Mouse (Mus musculus): ENCODE results near the gene Gm156. TPM values are rescaled to one million over a fixed set of nuclear protein-coding genes. Genes with fewer than 3 reads are reported as not detected.

Gm156 gene
- total and polyA plus RNA-seq, 3 experiments = not detected

GRCm38 (mm10) chr6:129717032-129717431 lies 67.0 kb downstream of the Gm156 start, which contains the start of gene Klri1:
Klri1 (minus strand) TSS chr6:129717132.
- H3K4me1 ChIP-seq (ENCODE audit: control insufficient read depth, insufficient read depth, low read length) = no peaks in the 10 kb centered on the region
- H3K36me3 ChIP-seq (ENCODE audit: control insufficient read depth, insufficient read depth, low read length) = no peaks in the 10 kb centered on the region
- H3K4me3 ChIP-seq = no peak within 1 kb of the TSS
- H3K27ac ChIP-seq = no peak within 1 kb of the TSS
- WGBS = 70% methylated on average over 4 of the region's 4 CpGs
- H3K79me2 ChIP-seq (replicated peaks; ENCODE audit: control insufficient read depth, insufficient read depth, low read length) = no peaks in the 10 kb centered on the region
- no peaks in the 10 kb centered on the region for H3K27me3 ChIP-seq (ENCODE audit: control insufficient read depth, insufficient read depth, low read length)
- intact Hi-C loops (cut with DNase I) = no loop called here
- no peak for DNase-seq
- no peak within 1 kb of the TSS for H3K9ac ChIP-seq (ENCODE audit: low read depth, low read length)
- TF ChIP-seq EP300 (IDR thresholded peaks at IDR 0.05; ENCODE audit: insufficient read depth, low read depth, low read length) = no peak
- no peak for TF ChIP-seq CTCF (IDR thresholded peaks at IDR 0.05)
- TF ChIP-seq POLR2A (IDR thresholded peaks at IDR 0.05; ENCODE audit: insufficient read depth, low read depth, low read length) = no peak

Other genes starting within 250 kb of the Gm156 start
- gene Klre1, start 206.4 kb downstream of the Gm156 start, total RNA-seq (2021) = under 1 TPM in 1 of 2 experiments, not detected in 1; 0.14 TPM
- 0.15 and 0.33 TPM in 2 replicates for gene Klre1, start 206.4 kb downstream of the Gm156 start, polyA plus RNA-seq (2012; rRNA removed)
- under 1 TPM in 1 of 2 experiments, not detected in 1; 0.48 TPM for gene Klrd1, start 192.5 kb downstream of the Gm156 start, total RNA-seq (2021)
- gene Klrd1, start 192.5 kb downstream of the Gm156 start, polyA plus RNA-seq (2012; rRNA removed) = 0.64 TPM in 1 of 2 replicates, not detected in the other
- not detected for gene Klrk1, start 160.4 kb downstream of the Gm156 start, total RNA-seq (2021)
- gene Klrk1, start 160.4 kb downstream of the Gm156 start, polyA plus RNA-seq (2012; rRNA removed) = 0.23 and 0.61 TPM in 2 replicates
- not detected for gene Klrc3, start 140.9 kb downstream of the Gm156 start, total RNA-seq (2021)
- gene Klrc3, start 140.9 kb downstream of the Gm156 start, polyA plus RNA-seq (2012; rRNA removed) = not detected in 2 replicates
- not detected for gene Klrc2, start 123.6 kb downstream of the Gm156 start, total RNA-seq (2021)
- 0.29 TPM in 1 of 2 replicates, not detected in the other for gene Klrc2, start 123.6 kb downstream of the Gm156 start, polyA plus RNA-seq (2012; rRNA removed)
- under 1 TPM in 1 of 2 experiments, not detected in 1; 0.13 TPM for gene Klrc1, start 105.3 kb downstream of the Gm156 start, total RNA-seq (2021)
- 0.27 TPM in 1 of 2 replicates, not detected in the other for gene Klrc1, start 105.3 kb downstream of the Gm156 start, polyA plus RNA-seq (2012; rRNA removed)
- not detected for gene Klri1, start 67.1 kb downstream of the Gm156 start, total RNA-seq (2021)
- gene Klri1, start 67.1 kb downstream of the Gm156 start, polyA plus RNA-seq (2012; rRNA removed) = 0.18 TPM in 1 of 2 replicates, not detected in the other
- gene Klri2, start 43.8 kb downstream of the Gm156 start, total RNA-seq (2021) = under 1 TPM; 0.05 to 0.08 TPM
- gene Klri2, start 43.8 kb downstream of the Gm156 start, polyA plus RNA-seq (2012; rRNA removed) = 0.20 TPM in 1 of 2 replicates, not detected in the other
- gene Gm17631, start 78.4 kb upstream of the Gm156 start, total RNA-seq (2021) = not detected
- gene Gm17631, start 78.4 kb upstream of the Gm156 start, polyA plus RNA-seq (2012; rRNA removed) = not detected in 2 replicates
- gene Klra17, start 92.4 kb upstream of the Gm156 start, total RNA-seq (2021) = not detected
- not detected in 2 replicates for gene Klra17, start 92.4 kb upstream of the Gm156 start, polyA plus RNA-seq (2012; rRNA removed)
- gene Klra5, start 133.4 kb upstream of the Gm156 start, total RNA-seq (2021) = not detected
- gene Klra5, start 133.4 kb upstream of the Gm156 start, polyA plus RNA-seq (2012; rRNA removed) = not detected in 2 replicates
- gene Klra6, start 242.7 kb upstream of the Gm156 start, total RNA-seq (2021) = not detected
- not detected in 2 replicates for gene Klra6, start 242.7 kb upstream of the Gm156 start, polyA plus RNA-seq (2012; rRNA removed)